ENCODE assay signal across 8 mouse cellular contexts in the genomic region with DNA sequence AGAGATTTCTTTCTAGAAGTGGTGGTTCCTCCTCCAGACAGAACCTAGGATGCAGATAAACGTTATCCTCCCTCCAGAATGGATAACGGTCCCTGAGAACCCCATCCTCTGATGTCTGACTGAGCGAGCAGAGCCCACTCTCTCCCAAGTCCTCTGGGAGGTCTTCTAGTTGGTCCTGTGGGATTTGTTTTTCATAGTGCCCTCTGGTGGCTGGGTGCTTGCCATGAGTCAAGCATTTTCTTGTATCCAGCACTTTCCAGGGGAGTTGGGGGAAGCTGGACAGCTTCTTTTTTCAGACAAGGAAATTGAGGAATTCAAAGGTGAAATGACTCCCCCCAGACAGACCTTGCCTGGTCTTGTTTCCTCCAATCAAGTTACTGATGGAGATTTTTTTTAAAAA.
DNase-seq lines count a peak whose midpoint lies in the region.

No protein-coding gene starts in this region.

- H3K9me3 ChIP-seq in heart, embryonic 10.5 days: no peaks in the 10 kb centered on the region

- peak; percentile 36 to 63 for DNase-seq in heart, postnatal 10 days
- no peak for DNase-seq in heart, embryonic 10.5 days (ENCODE audit: low spot score)
- peak; percentile 15 for DNase-seq in CD4-positive helper T cell, adult 2 months (ENCODE audit: low read depth, low spot score)
- DNase-seq in adrenal gland, adult 2 months: peak; percentile 52
- DNase-seq in frontal cortex, postnatal 36 days (ENCODE audit: low spot score in 2 of 2): peak; percentile 49 to 59
- DNase-seq in left cerebral cortex, postnatal 36 days (ENCODE audit: low spot score in 2 of 2): peak; percentile 23 to 32
- peak; percentile 19 for DNase-seq in right cerebral cortex, postnatal 4 days
- no peak for DNase-seq in MN1 (ENCODE audit: low spot score)

- H3K36me3 ChIP-seq in heart, embryonic 10.5 days: no peaks in the 10 kb centered on the region

- no peak overlapping the region for H3K4me3 ChIP-seq in heart, embryonic 10.5 days

- peaks cover 15% of the 10 kb centered on the region for H3K27me3 ChIP-seq in heart, embryonic 10.5 days (ENCODE audit: insufficient read depth, poor library complexity, severe bottlenecking)

- H3K4me1 ChIP-seq in heart, embryonic 10.5 days: no peaks in the 10 kb centered on the region

- WGBS in heart, embryonic 10.5 days: 40% methylated on average over 3 of the region's 3 CpGs

- no peak overlapping the region for H3K27ac ChIP-seq in heart, embryonic 10.5 days

- intact Hi-C loops in heart, postnatal 10 days (cut with DNase I): loop anchor here (1.0 to 10.0 kb wide), 3 partner anchors 155 to 577 kb away; no protein-coding TSS in a partner anchor
- intact Hi-C loops in left cerebral cortex, postnatal 36 days (cut with DNase I): loop anchor here (1.0 to 10.0 kb wide), 3 partner anchors 80 to 577 kb away; a partner anchor contains a TSS

Comparison
In these comparisons a context has a peak if more than half of its experiments do, and no peak if none do; other contexts are left out.
1. DNase-seq: peak in heart, postnatal 10 days (2 of 2), CD4-positive helper T cell, adult 2 months (single experiment), adrenal gland, adult 2 months (single experiment), frontal cortex, postnatal 36 days (2 of 2), left cerebral cortex, postnatal 36 days (2 of 2) and right cerebral cortex, postnatal 4 days (single experiment); none in heart, embryonic 10.5 days (single experiment) and MN1 (single experiment).